Mouse (Mus musculus): ENCODE measurements at regions not wholly inside any gene's neighbourhood (a gene's known extent, or its start where the extent isn't known, plus 50 kb on each side); places are given as distances from the start of the nearest gene placed in this dataset.

- TF ChIP-seq CTCF (IDR thresholded peaks at IDR 0.05; ENCODE audit: low read depth) (no peak), EP300 (IDR thresholded peaks at IDR 0.05; ENCODE audit: low read depth) (no peak)
These were observed 139.4 kb upstream of the Cxcr4 start for GRCm38 (mm10) chr1:128731445-128731844.

Data from liver, embryonic 14.5 days (tissue).